Mouse (Mus musculus) neural tube, embryonic 14.5 days (tissue): ENCODE data around the gene Fam45a. TPM values are rescaled to one million over a fixed set of nuclear protein-coding genes. Genes with fewer than 3 reads are reported as not detected.

ENCODE experiments used
- ATAC-seq: fragments of 200-750 bp; cut with Nextera tagmentation; 2 replicates; pipeline ENCODE4 v1.8.0; 2017; ENCODE audit warnings: low read depth, mild to moderate bottlenecking, moderate TSS enrichment, moderate library complexity
- H3K27ac ChIP-seq: fragments of 300-500 bp; sonication (generic); 2 replicates; pipeline ENCODE4 v1.5.1; 2014; ENCODE audit warnings: low read depth, mild to moderate bottlenecking, control low read depth, low read length, moderate library complexity, mixed read lengths
- H3K27me3 ChIP-seq: fragments of 300-500 bp; sonication (generic); 2 replicates; pipeline ENCODE4 v1.6.1; 2014; ENCODE audit warnings: low read length; ENCODE audit not compliant: control insufficient read depth, insufficient read depth
- H3K36me3 ChIP-seq: fragments of 300-500 bp; sonication (generic); 2 replicates; pipeline ENCODE4 v1.6.1; 2014; ENCODE audit warnings: low read length, mixed read lengths; ENCODE audit not compliant: control insufficient read depth, insufficient read depth
- H3K4me1 ChIP-seq: fragments of 300-500 bp; sonication (generic); 2 replicates; pipeline ENCODE4 v1.6.1; 2014; ENCODE audit warnings: low read length; ENCODE audit not compliant: control insufficient read depth, insufficient read depth
- H3K4me2 ChIP-seq: fragments of 300-500 bp; sonication (generic); 2 replicates; pipeline ENCODE4 v1.6.1; 2014; ENCODE audit warnings: mild to moderate bottlenecking, low read depth, low read length, control low read depth
- H3K4me3 ChIP-seq: fragments of 300-500 bp; sonication (generic); 2 replicates; pipeline ENCODE4 v1.5.1; 2014; ENCODE audit warnings: low read depth, low read length, control low read depth, mixed read lengths
- H3K9ac ChIP-seq: fragments of 300-500 bp; sonication (generic); replicated peaks from 2 replicates; pipeline ENCODE4 v1.6.1; 2014; ENCODE audit warnings: low read depth, mild to moderate bottlenecking, control low read depth, low read length, mixed read lengths
- H3K9me3 ChIP-seq: fragments of 300-500 bp; sonication (generic); 2 replicates; pipeline ENCODE4 v1.6.1; 2016; ENCODE audit warnings: low read length; ENCODE audit not compliant: control insufficient read depth
- WGBS: fragments of 180-500 bp; shearing (Covaris S2); extraction: QIAGEN DNeasy Blood & Tissue Kit; methylation state at CpG from one replicate; pipeline ENCODE4 v1.1.7; 2014; 5-methylcytosine and 5-hydroxymethylcytosine counted together
- polyA plus RNA-seq: library from polyadenylated mRNA; unstranded; fragments of >200 nt; fragmentation: Nextera tagmentation; extraction: Ambion mirVana; gene quantifications from 2 replicates; pipeline ENCODE4 v1.2.1, GENCODE M21; 2014

Fam45a gene
- 47.9 and 49.8 TPM in 2 replicates for polyA plus RNA-seq

DNA sequence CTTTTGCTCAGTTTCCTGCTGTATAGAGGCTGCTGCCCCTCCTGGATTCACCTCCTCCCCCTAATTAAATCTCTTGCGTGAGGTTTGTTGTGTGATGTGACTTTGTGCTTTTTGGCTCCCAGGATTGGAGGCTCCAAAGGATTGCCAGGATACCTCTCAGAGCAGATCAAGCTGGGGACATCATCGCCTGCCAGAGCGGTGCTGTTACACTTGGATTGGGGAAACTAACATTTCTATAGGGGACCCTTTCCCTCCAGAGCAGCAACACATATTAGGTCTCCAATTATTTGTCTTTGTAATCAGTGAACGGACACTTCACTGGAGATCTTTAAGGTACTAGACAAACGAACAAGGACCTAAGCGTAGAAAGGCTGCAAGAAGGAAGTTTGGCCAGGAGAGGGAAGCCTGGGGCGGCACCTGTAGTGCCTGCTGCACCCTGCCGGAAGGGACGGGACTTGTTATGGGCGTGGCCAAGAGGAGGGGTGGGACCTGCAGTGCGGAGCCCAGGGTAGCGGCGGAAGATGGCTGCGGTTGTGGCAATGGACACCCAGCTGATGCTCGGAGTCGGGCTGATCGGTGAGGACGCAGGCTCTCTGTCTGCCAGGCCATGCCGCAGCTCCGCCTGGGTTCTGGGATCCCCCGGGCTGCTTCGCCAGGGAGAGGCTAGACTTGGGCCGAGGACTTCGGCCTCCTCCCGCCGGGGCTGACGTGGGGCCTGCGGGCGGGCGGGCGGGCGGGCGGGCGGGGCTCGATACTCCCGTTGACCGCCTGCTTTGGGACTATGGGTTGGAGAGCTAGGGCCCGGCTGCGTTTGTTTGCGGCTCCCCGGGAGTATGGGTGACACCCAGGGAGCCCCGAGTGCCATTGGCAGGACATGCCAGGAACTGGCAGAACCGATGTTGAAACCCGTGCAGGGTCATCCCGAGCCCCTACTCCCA lies at the start of gene Fam45a:
Gene Fam45a (plus strand): TSS at position 488 of the 938 bp plus-strand sequence.
- Histone ChIP-seq H3K27ac (peak within 1 kb of the TSS; percentile 57; the same call in 1 of the 2 replicates), H3K9ac (peak within 1 kb of the TSS; percentile 89), H3K4me2 (peak within 1 kb of the TSS; percentile 69), H3K4me3 (peak within 1 kb of the TSS; percentile 74), H3K36me3 (peaks cover 10% of the 10 kb centered on the region), H3K27me3 (no peaks in the 10 kb centered on the region), H3K9me3 (no peaks in the 10 kb centered on the region), H3K4me1 (peaks cover 4% of the 10 kb centered on the region; the same call in 1 of the 2 replicates)
- peak; percentile 100 for ATAC-seq
- WGBS: 4% methylated on average over 31 of the region's 45 CpGs

DNA sequence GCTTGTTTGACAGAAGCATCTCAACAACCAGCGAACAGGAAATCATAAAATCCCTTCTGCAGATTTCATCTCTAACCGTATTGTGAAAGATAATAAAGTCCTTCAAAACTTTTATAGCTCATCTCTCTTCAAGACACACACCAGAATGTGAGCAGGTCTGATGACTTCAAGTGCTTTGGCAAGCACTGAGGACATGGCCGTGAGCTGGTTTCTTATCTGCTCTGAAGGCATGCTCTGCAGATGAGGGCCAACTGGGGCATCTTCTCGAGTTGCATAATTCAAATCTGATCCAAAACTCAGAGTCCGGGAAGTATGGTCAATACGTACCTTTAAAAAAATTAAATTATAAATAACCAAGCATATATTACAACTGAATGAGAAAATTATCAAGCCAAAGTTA lies 38.0 kb upstream of the Fam45a start:
- Histone ChIP-seq H3K4me1 (no peaks in the 10 kb centered on the region), H3K27me3 (no peaks in the 10 kb centered on the region), H3K4me3 (no peak overlapping the region), H3K9ac (no peak overlapping the region), H3K27ac (no peak overlapping the region), H3K9me3 (no peaks in the 10 kb centered on the region), H3K36me3 (peaks cover 72% of the 10 kb centered on the region), H3K4me2 (no peak overlapping the region)
- ATAC-seq: no peak
- 94% methylated on average over 6 of the region's 6 CpGs for WGBS

DNA sequence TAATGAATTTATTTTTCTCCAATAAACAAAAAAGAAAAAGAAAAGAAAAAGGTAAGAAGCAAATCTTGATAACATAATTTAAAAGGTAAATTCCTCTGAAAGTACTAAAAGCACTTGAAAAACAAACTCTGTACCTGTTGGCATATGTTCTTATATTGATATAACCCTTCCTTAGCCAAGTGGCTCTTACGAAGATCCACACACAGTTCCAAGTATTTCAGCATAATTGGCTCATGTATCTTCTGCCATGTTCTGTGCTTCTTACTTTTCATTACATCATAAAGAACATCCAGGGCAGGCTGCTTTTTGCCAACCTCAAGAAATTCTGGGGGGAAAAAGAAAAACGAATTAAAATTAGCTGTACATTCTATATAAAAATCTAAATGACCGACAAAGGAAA lies 29.4 kb upstream of the Fam45a start:
- no peak for ATAC-seq
- Histone ChIP-seq H3K4me3 (no peak overlapping the region), H3K9ac (no peak overlapping the region), H3K4me2 (no peak overlapping the region), H3K27ac (no peak overlapping the region), H3K36me3 (peaks cover 17% of the 10 kb centered on the region; the same call in 1 of the 2 replicates), H3K4me1 (peaks cover 9% of the 10 kb centered on the region), H3K27me3 (no peaks in the 10 kb centered on the region), H3K9me3 (no peaks in the 10 kb centered on the region)
- WGBS: 89% methylated on average over 3 of the region's 3 CpGs

DNA sequence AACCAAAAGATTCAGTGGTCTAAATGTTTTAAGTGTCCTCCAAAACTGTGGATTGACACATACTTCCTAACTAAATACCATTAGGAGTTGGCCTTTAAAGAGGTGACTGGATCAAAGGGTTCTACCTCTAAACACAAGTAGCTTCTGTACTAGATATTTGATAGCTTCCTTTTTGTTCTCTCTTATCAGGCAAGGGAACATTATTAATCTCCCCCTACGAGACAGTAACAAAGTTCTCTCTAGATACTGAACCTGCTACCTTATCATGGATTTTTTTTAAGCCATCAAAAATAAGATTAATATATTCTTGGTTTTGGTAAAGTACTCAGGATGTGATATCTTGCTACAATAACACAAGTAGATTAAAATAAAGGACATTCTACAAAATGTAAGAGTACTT lies 26.7 kb upstream of the Fam45a start:
- Histone ChIP-seq H3K27me3 (no peaks in the 10 kb centered on the region), H3K4me2 (no peak overlapping the region), H3K36me3 (peaks cover 4% of the 10 kb centered on the region; the same call in 1 of the 2 replicates), H3K9me3 (no peaks in the 10 kb centered on the region), H3K4me3 (no peak overlapping the region), H3K27ac (no peak overlapping the region), H3K9ac (no peak overlapping the region), H3K4me1 (peaks cover 16% of the 10 kb centered on the region)
- 74% methylated on average over 1 of the region's 1 CpGs for WGBS
- no peak for ATAC-seq

DNA sequence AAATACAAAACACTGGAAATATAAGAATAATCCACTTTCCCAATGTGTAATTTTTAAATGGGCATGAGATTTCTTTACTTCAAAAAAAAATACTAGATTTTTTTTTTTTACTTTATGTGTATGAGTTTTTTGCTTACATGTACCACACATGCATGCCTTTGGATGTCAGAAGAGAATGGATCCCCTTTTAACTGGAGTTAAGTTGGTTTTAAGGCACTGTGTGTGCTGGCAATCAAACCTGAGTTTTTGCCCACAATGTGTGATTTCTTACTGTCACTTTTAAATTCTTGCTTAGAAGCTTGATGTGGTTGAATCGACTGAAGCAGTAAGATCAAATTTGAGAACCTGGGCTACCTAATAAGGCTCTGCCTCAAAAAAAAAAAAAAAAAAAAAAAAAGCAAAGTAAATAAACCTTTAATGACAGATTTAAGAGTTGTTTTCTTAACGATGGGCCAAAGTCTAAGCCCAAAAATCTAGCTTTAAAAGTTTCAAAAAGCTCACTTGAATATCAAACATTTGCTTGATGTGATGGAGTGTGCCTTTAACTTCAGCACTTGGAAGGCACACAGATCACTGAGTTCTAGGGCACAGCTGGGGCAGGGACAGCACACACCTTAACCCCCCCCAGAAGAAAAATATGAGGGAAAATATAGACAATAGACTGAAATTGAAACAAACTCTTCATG lies 23.8 kb upstream of the Fam45a start:
- no peaks in the 10 kb centered on the region for H3K36me3 ChIP-seq
- no peak overlapping the region for H3K4me2 ChIP-seq
- no peak overlapping the region for H3K27ac ChIP-seq
- H3K27me3 ChIP-seq: no peaks in the 10 kb centered on the region
- WGBS: 63% methylated on average over 2 of the region's 2 CpGs
- no peak for ATAC-seq
- no peak overlapping the region for H3K9ac ChIP-seq
- H3K4me3 ChIP-seq: no peak overlapping the region
- peaks cover 16% of the 10 kb centered on the region for H3K4me1 ChIP-seq
- H3K9me3 ChIP-seq: no peaks in the 10 kb centered on the region

DNA sequence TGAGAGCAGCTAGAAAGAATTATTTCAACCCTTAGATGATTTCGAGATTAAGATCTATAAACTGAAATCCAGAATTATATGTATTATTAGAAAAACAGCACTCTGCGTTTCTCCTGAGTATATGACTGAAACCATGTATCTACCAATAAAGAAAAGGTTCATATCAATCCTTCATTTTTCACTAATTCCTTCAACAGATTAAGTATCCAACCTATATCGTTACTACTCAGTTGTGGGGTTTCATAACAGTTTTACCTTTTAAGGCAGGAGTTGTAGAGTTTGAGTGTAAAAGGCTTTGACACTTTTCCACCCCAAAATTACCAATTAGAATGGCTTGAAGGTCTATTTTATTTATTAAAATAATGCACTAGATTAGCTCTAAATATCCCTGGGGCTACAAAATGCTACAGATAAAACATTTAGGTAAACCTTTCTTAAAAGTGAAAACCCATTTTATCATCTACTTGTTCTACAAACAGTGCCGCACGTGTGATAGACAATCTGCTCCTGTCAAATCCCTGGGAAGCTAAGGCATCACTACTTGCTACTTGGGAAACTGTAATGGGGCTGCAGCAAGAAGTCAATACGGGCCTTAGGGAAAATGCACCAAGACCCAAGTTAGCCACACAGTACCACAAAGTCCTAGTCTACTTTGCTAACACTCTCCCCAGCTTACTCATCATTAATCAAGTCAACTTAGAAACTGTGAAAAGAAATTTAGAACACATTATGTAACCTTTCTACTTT lies 23.0 kb upstream of the Fam45a start:
- H3K4me1 ChIP-seq: peaks cover 16% of the 10 kb centered on the region
- ATAC-seq: no peak
- WGBS: 50% methylated on average over 6 of the region's 6 CpGs
- H3K36me3 ChIP-seq: no peaks in the 10 kb centered on the region
- H3K4me3 ChIP-seq: peak overlapping the region; percentile 100; the same call in 1 of the 2 replicates
- no peaks in the 10 kb centered on the region for H3K9me3 ChIP-seq
- no peak overlapping the region for H3K27ac ChIP-seq
- peak overlapping the region; percentile 89 for H3K4me2 ChIP-seq
- H3K27me3 ChIP-seq: no peaks in the 10 kb centered on the region
- no peak overlapping the region for H3K9ac ChIP-seq

DNA sequence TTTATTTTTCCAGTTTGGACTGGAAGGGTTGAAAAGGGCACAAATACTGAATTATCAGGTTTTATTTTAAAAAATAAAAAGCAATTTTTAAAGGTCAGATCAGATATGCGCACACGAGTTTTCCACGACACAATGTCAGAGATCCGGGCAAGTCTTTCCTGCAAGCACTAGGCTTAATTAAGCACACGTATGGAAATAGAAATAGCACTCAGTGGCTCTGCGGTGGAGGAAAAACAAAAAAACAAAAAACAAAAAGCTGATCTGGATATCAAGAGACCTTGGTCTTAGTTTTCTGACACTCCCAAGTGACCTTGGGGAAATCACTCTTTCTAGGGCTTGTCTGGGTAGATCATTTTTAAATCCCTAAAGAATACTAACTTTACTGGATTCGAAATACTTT lies 21.9 kb upstream of the Fam45a start:
- peak overlapping the region; percentile 100 for H3K4me3 ChIP-seq
- H3K27ac ChIP-seq: peak overlapping the region; percentile 98; the same call in 1 of the 2 replicates
- ATAC-seq: no peak
- peaks cover 16% of the 10 kb centered on the region for H3K4me1 ChIP-seq
- no peaks in the 10 kb centered on the region for H3K36me3 ChIP-seq
- WGBS: 2% methylated on average over 7 of the region's 7 CpGs
- peak overlapping the region; percentile 95 for H3K9ac ChIP-seq
- no peaks in the 10 kb centered on the region for H3K9me3 ChIP-seq
- H3K4me2 ChIP-seq: peak overlapping the region; percentile 89
- no peaks in the 10 kb centered on the region for H3K27me3 ChIP-seq

DNA sequence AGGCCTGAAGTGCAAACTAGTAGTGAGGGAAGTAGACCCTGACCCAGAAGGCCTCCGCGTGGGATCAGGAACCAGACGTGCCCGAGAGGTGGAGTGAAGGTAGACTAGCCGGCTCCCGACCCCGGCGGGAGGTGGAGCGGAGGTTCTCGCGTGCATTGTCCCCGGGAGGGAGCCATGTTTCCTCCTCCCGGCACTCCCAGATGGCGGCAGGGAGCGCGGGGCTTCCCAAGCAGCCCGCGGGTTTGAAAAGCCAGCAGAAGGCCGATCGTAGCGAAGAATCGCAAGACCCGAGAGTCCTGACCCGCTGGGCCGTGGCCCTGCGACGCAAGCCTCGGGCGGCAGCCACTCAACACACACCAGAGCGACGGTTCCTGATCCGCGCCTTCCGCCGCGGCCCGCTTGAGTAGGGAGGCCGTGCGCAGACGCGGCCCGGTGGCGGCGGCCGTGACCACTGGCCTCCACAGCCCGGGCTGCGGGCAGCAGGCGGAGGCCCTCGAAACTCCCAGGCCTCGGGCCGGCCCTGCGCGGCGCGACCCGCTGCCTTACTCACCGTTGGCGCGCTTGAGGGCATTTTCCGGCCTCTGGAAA lies 21.4 kb upstream of the Fam45a start:
- H3K27ac ChIP-seq: peak overlapping the region; percentile 98
- WGBS: under 1% methylated on average over 60 of the region's 60 CpGs
- peak overlapping the region; percentile 89 for H3K4me2 ChIP-seq
- H3K4me1 ChIP-seq: peaks cover 16% of the 10 kb centered on the region
- peak overlapping the region; percentile 95 for H3K9ac ChIP-seq
- peak overlapping the region; percentile 100 for H3K4me3 ChIP-seq
- H3K27me3 ChIP-seq: no peaks in the 10 kb centered on the region
- peak; percentile 84 for ATAC-seq
- no peaks in the 10 kb centered on the region for H3K9me3 ChIP-seq
- no peaks in the 10 kb centered on the region for H3K36me3 ChIP-seq
